Mouse (Mus musculus): ENCODE data around the gene Parg. TPM values are rescaled to one million over a fixed set of nuclear protein-coding genes. Genes with fewer than 3 reads are reported as not detected.

The Parg gene
- polyA plus RNA-seq, 1 experiment from 2014 or later = 7.4 TPM

DNA sequence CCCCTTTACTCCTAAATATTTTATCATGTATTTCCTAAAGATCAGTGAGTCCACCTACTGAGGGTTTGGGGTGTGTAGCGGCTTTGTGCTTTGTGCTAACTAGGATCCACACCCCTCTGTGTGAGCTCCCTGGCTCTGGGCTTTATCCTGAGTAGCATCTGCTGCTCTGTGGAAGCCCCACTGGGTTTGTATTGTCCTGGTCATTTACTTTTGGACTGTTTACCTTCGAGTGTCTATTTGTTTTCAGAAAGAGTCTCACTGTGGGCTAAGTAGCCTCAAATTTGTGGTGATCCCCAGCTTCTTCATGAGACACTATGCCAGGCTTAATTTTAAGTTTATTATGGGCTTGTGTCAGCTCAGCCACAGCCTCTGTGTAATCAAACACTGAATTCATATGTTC lies 67.2 kb downstream of the Parg start:
- Histone ChIP-seq H3K9ac (replicated peaks) (no peak overlapping the region), H3K36me3 (replicated peaks; ENCODE audit: insufficient read depth, low read length) (peaks cover 14% of the 10 kb centered on the region), H3K4me3 (ENCODE audit: low read depth, low read length) (no peak overlapping the region), H3K4me2 (ENCODE audit: low read depth, low read length) (no peak overlapping the region), H3K4me1 (ENCODE audit: insufficient read depth) (no peaks in the 10 kb centered on the region), H3K27ac (ENCODE audit: low read depth) (no peak overlapping the region), H3K9me3 (ENCODE audit: low read length) (no peaks in the 10 kb centered on the region), H3K27me3 (ENCODE audit: insufficient read depth, low read length) (no peaks in the 10 kb centered on the region)
- WGBS (ENCODE audit: insufficient replicate concordance) = 64% methylated on average over 2 of the region's 2 CpGs
- DNase-seq = no peak
- TF ChIP-seq CTCF (IDR thresholded peaks at IDR 0.05; ENCODE audit: low read depth) = no peak
- no peak for TF ChIP-seq EP300 (IDR thresholded peaks at IDR 0.05; ENCODE audit: low read depth)
- no peak for ATAC-seq

- ATAC-seq (no peak), DNase-seq (no peak)
- WGBS (ENCODE audit: insufficient replicate concordance) = 90% methylated on average over 4 of the region's 4 CpGs
Observed at GRCm38 (mm10) chr14:32269589-32269988, 67.8 kb downstream of the Parg start.

DNA sequence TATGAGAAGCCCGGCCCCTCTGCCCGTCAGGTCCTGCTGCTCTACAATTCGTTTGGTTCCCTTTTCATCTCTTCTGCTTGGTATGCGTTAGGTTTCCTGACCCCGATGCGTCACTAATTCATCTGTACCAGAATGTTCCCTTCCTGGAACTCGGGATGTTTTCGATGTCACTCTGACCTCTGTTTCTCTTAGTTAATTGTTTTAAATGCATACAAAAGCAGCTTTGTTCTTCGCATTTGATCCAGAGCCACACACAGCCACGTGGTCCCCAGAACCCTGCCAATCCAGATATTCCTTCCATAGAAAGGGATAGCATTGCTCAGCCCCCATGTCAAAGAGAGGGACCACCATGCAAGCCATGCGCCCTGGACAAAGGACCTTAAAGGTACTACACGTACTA lies 99.9 kb downstream of the Parg start:
- 82% methylated on average over 12 of the region's 12 CpGs for WGBS (ENCODE audit: insufficient replicate concordance)
- no peak for TF ChIP-seq CTCF (IDR thresholded peaks at IDR 0.05; ENCODE audit: low read depth)
- no peak for TF ChIP-seq EP300 (IDR thresholded peaks at IDR 0.05; ENCODE audit: low read depth)
- ATAC-seq (no peak), DNase-seq (no peak)
- Histone ChIP-seq H3K4me2 (ENCODE audit: low read depth, low read length) (no peak overlapping the region), H3K4me3 (ENCODE audit: low read depth, low read length) (no peak overlapping the region), H3K27me3 (ENCODE audit: insufficient read depth, low read length) (no peaks in the 10 kb centered on the region), H3K27ac (ENCODE audit: low read depth) (no peak overlapping the region), H3K9ac (replicated peaks) (no peak overlapping the region), H3K4me1 (ENCODE audit: insufficient read depth) (no peaks in the 10 kb centered on the region), H3K36me3 (replicated peaks; ENCODE audit: insufficient read depth, low read length) (peaks cover 19% of the 10 kb centered on the region; the same call in 1 of the 2 replicates), H3K9me3 (ENCODE audit: low read length) (no peaks in the 10 kb centered on the region)

More at GRCm38 (mm10) chr14:32269589-32269988, 67.8 kb downstream of the Parg start:
- no peaks in the 10 kb centered on the region for H3K9me3 ChIP-seq (ENCODE audit: low read length)
- H3K4me1 ChIP-seq (ENCODE audit: insufficient read depth) = no peaks in the 10 kb centered on the region
- TF ChIP-seq EP300 (IDR thresholded peaks at IDR 0.05; ENCODE audit: low read depth) (no peak), CTCF (IDR thresholded peaks at IDR 0.05; ENCODE audit: low read depth) (no peak)
- no peak overlapping the region for H3K27ac ChIP-seq (ENCODE audit: low read depth)
- no peak overlapping the region for H3K9ac ChIP-seq (replicated peaks)
- H3K36me3 ChIP-seq (replicated peaks; ENCODE audit: insufficient read depth, low read length) = peaks cover 16% of the 10 kb centered on the region
- H3K4me2 ChIP-seq (ENCODE audit: low read depth, low read length) = no peak overlapping the region
- H3K27me3 ChIP-seq (ENCODE audit: insufficient read depth, low read length) = no peaks in the 10 kb centered on the region
- H3K4me3 ChIP-seq (ENCODE audit: low read depth, low read length) = no peak overlapping the region

DNA sequence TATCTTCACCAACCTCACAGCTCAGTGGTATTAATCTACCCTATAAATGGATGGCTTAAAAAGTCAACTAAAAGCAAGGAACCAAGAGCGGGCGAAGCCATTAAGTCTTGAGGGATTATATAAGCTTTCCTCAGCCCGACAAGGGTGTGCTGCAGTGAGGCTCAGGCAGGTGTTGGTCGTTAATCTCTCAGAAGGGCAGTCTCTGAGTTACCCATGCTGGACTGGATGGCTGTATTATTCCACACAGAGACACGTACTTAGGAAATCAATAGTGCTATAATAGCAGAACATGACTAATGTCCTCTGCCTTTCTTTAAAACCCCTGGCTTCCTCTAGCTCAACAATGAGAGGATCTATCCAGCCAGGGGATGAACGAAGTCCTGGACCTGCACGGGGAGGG lies 100.7 kb downstream of the Parg start:
- no peak overlapping the region for H3K4me3 ChIP-seq (ENCODE audit: low read depth, low read length)
- H3K36me3 ChIP-seq (replicated peaks; ENCODE audit: insufficient read depth, low read length) = peaks cover 19% of the 10 kb centered on the region; the same call in 1 of the 2 replicates

GRCm38 (mm10) chr14:32304921-32305320 lies 103.2 kb downstream of the Parg start:
- TF ChIP-seq CTCF (IDR thresholded peaks at IDR 0.05; ENCODE audit: low read depth) = no peak
- TF ChIP-seq EP300 (IDR thresholded peaks at IDR 0.05; ENCODE audit: low read depth) = no peak
- no peaks in the 10 kb centered on the region for H3K4me1 ChIP-seq (ENCODE audit: insufficient read depth)
- H3K4me2 ChIP-seq (ENCODE audit: low read depth, low read length) = no peak overlapping the region
- peaks cover 4% of the 10 kb centered on the region; the same call in 1 of the 2 replicates for H3K36me3 ChIP-seq (replicated peaks; ENCODE audit: insufficient read depth, low read length)
- DNase-seq (peak; percentile 9), ATAC-seq (no peak)
- no peak overlapping the region for H3K4me3 ChIP-seq (ENCODE audit: low read depth, low read length)
- no peak overlapping the region for H3K9ac ChIP-seq (replicated peaks)
- H3K9me3 ChIP-seq (ENCODE audit: low read length) = no peaks in the 10 kb centered on the region
- H3K27ac ChIP-seq (ENCODE audit: low read depth) = no peak overlapping the region
- 83% methylated on average over 8 of the region's 8 CpGs for WGBS (ENCODE audit: insufficient replicate concordance)
- H3K27me3 ChIP-seq (ENCODE audit: insufficient read depth, low read length) = no peaks in the 10 kb centered on the region

More for the DNA sequence above, 100.7 kb downstream of the Parg start:
- no peak for TF ChIP-seq EP300 (IDR thresholded peaks at IDR 0.05; ENCODE audit: low read depth)
- TF ChIP-seq CTCF (IDR thresholded peaks at IDR 0.05; ENCODE audit: low read depth) = no peak
- no peak overlapping the region for H3K9ac ChIP-seq (replicated peaks)
- DNase-seq (no peak), ATAC-seq (no peak)
- H3K27ac ChIP-seq (ENCODE audit: low read depth) = no peak overlapping the region
- WGBS (ENCODE audit: insufficient replicate concordance) = 88% methylated on average over 7 of the region's 7 CpGs
- H3K9me3 ChIP-seq (ENCODE audit: low read length) = no peaks in the 10 kb centered on the region
- no peaks in the 10 kb centered on the region for H3K4me1 ChIP-seq (ENCODE audit: insufficient read depth)
- no peaks in the 10 kb centered on the region for H3K27me3 ChIP-seq (ENCODE audit: insufficient read depth, low read length)
- no peak overlapping the region for H3K4me2 ChIP-seq (ENCODE audit: low read depth, low read length)

DNA sequence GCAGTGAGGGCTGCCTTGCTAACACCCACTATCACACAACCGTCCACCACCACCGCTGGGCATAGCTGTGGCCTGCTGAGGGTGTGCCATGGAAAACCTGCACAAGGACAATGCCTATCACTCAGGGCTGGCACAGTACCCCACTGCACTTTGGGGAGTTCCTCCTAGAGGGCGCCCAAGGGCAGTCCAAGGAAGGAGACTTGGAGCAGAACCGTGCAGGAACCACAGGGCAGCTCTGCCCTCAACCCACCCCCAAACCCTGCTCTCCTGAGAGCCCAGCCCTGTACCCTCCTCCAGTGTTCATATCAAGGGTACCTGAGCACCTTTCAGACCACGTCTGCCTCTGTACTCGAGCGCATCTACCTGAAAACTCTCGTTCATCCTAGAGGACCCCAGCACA lies 108.1 kb downstream of the Parg start:
- H3K9ac ChIP-seq (replicated peaks) = no peak overlapping the region
- no peaks in the 10 kb centered on the region for H3K27me3 ChIP-seq (ENCODE audit: insufficient read depth, low read length)
- WGBS (ENCODE audit: insufficient replicate concordance) = 44% methylated on average over 8 of the region's 8 CpGs
- DNase-seq = peak; percentile 48
- no peak overlapping the region for H3K4me2 ChIP-seq (ENCODE audit: low read depth, low read length)
- H3K4me3 ChIP-seq (ENCODE audit: low read depth, low read length) = no peak overlapping the region
- peak; percentile 65 for TF ChIP-seq CTCF (IDR thresholded peaks at IDR 0.05; ENCODE audit: low read depth)
- TF ChIP-seq EP300 (IDR thresholded peaks at IDR 0.05; ENCODE audit: low read depth) = no peak
- ATAC-seq = no peak
- H3K4me1 ChIP-seq (ENCODE audit: insufficient read depth) = no peaks in the 10 kb centered on the region
- H3K27ac ChIP-seq (ENCODE audit: low read depth) = no peak overlapping the region
- H3K36me3 ChIP-seq (replicated peaks; ENCODE audit: insufficient read depth, low read length) = no peaks in the 10 kb centered on the region
- no peaks in the 10 kb centered on the region for H3K9me3 ChIP-seq (ENCODE audit: low read length)

Data from liver, postnatal 0 days (tissue).